ENCODE assay signal across 8 mouse cellular contexts in genomic region chr2:6483081-6483992, GRCm38 (mm10).
DNase-seq lines count a peak whose midpoint lies in the region; ATAC-seq and TF ChIP-seq lines count a peak whose summit lies in the region.

No protein-coding gene starts in this region.

- H3K4me2 ChIP-seq in intestine, embryonic 16.5 days (ENCODE audit: low read depth, low read length) = no peak overlapping the region
- no peak overlapping the region for H3K4me2 ChIP-seq in stomach, embryonic 15.5 days

- TF ChIP-seq EP300 in heart, adult 2 months (IDR thresholded peaks at IDR 0.05; ENCODE audit: insufficient read depth, low read depth, low read length) = no peak

- no peak overlapping the region for H3K9ac ChIP-seq in heart, adult 2 months (ENCODE audit: low read depth, low read length)
- no peak overlapping the region for H3K9ac ChIP-seq in intestine, embryonic 16.5 days (ENCODE audit: low read depth, low read length)
- H3K9ac ChIP-seq in stomach, embryonic 15.5 days = no peak overlapping the region

- no peak for TF ChIP-seq POLR2A in heart, adult 2 months (IDR thresholded peaks at IDR 0.05; ENCODE audit: insufficient read depth, low read depth, low read length)

- peak; percentile 50 for ATAC-seq in common myeloid progenitor, adult 5-6 weeks (replicated peaks; ENCODE audit: low read depth, poor library complexity, severe bottlenecking)
- ATAC-seq in intestine, embryonic 16.5 days = peak; percentile 78
- peak; percentile 44; the same call in 1 of the 2 replicates for ATAC-seq in stomach, embryonic 15.5 days (ENCODE audit: insufficient read depth, low FRiP score, low read depth)

- no peaks in the 10 kb centered on the region for H3K79me2 ChIP-seq in heart, adult 2 months (replicated peaks; ENCODE audit: control insufficient read depth, insufficient read depth, low read length)

- WGBS in heart, adult 2 months = 28% methylated on average over 8 of the region's 8 CpGs
- 44% methylated on average over 8 of the region's 8 CpGs for WGBS in intestine, embryonic 16.5 days
- WGBS in stomach, embryonic 15.5 days = 43% methylated on average over 8 of the region's 8 CpGs

- H3K4me3 ChIP-seq in heart, adult 2 months = no peak overlapping the region
- no peak overlapping the region for H3K4me3 ChIP-seq in intestine, embryonic 16.5 days (ENCODE audit: low read length)
- H3K4me3 ChIP-seq in stomach, embryonic 15.5 days (replicated peaks) = no peak overlapping the region

- peak overlapping the region; percentile 59 for H3K27ac ChIP-seq in heart, adult 2 months
- no peak overlapping the region for H3K27ac ChIP-seq in intestine, embryonic 16.5 days (ENCODE audit: low read length)
- peak overlapping the region; percentile 19; the same call in 1 of the 2 replicates for H3K27ac ChIP-seq in stomach, embryonic 15.5 days

- peak; percentile 27 for TF ChIP-seq CTCF in heart, adult 2 months (IDR thresholded peaks at IDR 0.05)

- H3K4me1 ChIP-seq in heart, adult 2 months (ENCODE audit: control insufficient read depth, insufficient read depth, low read length) = peaks cover 22% of the 10 kb centered on the region
- peaks cover 11% of the 10 kb centered on the region for H3K4me1 ChIP-seq in intestine, embryonic 16.5 days (ENCODE audit: control insufficient read depth, insufficient read depth, low read length)
- peaks cover 27% of the 10 kb centered on the region for H3K4me1 ChIP-seq in stomach, embryonic 15.5 days

- no peaks in the 10 kb centered on the region for H3K27me3 ChIP-seq in heart, adult 2 months (ENCODE audit: control insufficient read depth, insufficient read depth, low read length)
- H3K27me3 ChIP-seq in intestine, embryonic 16.5 days (replicated peaks; ENCODE audit: control insufficient read depth, insufficient read depth, low read length) = no peaks in the 10 kb centered on the region
- no peaks in the 10 kb centered on the region for H3K27me3 ChIP-seq in stomach, embryonic 15.5 days (replicated peaks)

- H3K36me3 ChIP-seq in heart, adult 2 months (ENCODE audit: control insufficient read depth, insufficient read depth, low read length) = no peaks in the 10 kb centered on the region
- H3K36me3 ChIP-seq in intestine, embryonic 16.5 days (ENCODE audit: control insufficient read depth, insufficient read depth, low read length) = no peaks in the 10 kb centered on the region
- H3K36me3 ChIP-seq in stomach, embryonic 15.5 days = no peaks in the 10 kb centered on the region

- no peaks in the 10 kb centered on the region for H3K9me3 ChIP-seq in intestine, embryonic 16.5 days (ENCODE audit: control insufficient read depth, low read length)
- H3K9me3 ChIP-seq in stomach, embryonic 15.5 days = no peaks in the 10 kb centered on the region

- intact Hi-C loops in heart, adult 2 months (cut with DNase I) = loop anchor here (5.0 kb wide), 1 partner anchor 59 kb away; no protein-coding TSS in a partner anchor

- DNase-seq in 3T3-L1 (ENCODE audit: low read depth, low spot score) = peak; percentile 64
- DNase-seq in heart, adult 2 months = peak; percentile 71 to 73
- peak; percentile 58 for DNase-seq in lung, postnatal 10 days
- no peak for DNase-seq in left cerebral cortex, adult 18-20 months (ENCODE audit: low spot score in 2 of 2)
- DNase-seq in right cerebral cortex, adult 2 months (ENCODE audit: low spot score in 2 of 2) = no peak

Comparison
In these comparisons a context has a peak if more than half of its experiments do, and no peak if none do; other contexts are left out.
1. DNase-seq: peak in 3T3-L1 (single experiment), heart, adult 2 months (2 of 2) and lung, postnatal 10 days (single experiment); none in left cerebral cortex, adult 18-20 months (0 of 2) and right cerebral cortex, adult 2 months (0 of 2).
2. Peak in every context shown above with its lines, with median percentiles within 50 percentile points of each other: ATAC-seq.